Mouse (Mus musculus) monocyte, adult 2 months (primary cell): ENCODE measurements around the gene Tex14.

Experiments used
- DNase-seq, 2 experiments: peaks; one replicate each; pipeline ENCODE4 v3.0.0; 2022; ENCODE audit warnings: low spot score in 2 of 2, low read depth in 1 of 2

Gene Tex14

DNA sequence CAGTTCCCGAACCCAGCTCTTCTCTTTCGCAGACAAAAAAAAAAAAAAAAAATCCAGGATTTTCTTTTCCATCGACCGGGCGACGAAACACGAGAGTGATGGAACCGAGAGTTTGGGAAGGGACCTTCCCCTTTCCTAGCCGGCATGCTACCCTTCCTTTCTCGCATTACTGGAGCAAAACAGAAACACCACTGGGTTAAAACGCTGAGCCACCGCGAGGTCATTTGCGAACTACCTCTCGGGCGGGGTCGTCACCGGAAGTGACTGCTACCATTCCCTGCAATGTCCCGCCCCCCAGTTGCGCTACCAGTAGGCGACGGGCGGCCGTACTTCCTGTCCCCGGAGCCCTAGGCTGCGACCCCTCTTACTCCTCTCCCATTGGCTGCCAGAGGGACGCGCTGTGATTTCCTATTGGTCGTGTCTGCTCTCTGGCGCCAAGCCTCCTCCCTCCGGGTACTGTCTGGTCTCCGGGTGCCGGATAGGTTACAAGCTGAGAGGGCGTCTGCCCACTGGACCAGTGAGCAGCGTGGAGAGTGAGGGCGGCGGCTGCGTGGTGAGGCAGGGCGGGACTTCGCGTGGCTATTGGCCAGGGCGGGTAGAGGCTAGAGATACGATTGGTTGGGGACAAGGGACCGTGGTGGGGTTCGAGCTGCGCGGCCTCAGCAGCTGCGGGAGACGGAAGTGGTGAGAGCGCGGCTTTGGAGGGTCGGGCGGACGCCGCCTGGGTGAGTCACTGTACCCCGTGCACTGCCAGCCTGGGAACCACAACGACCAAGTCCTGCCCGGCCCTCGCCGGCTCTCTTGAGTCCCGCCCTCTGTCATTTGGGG, 186.9 kb downstream of the Tex14 start, which contains the start of gene Mtmr4:
Mtmr4 (plus strand) TSS at position 637 of the 828 bp plus-strand sequence.
- DNase-seq = peak; percentile 99 to 100

- DNase-seq = no peak
Observed at GRCm38 (mm10) chr11:87592354-87592695, 187.5 kb downstream of the Tex14 start.

- DNase-seq = no peak
Observed at GRCm38 (mm10) chr11:87592713-87593598, 188.1 kb downstream of the Tex14 start.

- DNase-seq = peak in 1 of 2 experiments; percentile 27
Observed at GRCm38 (mm10) chr11:87595327-87595841, 190.5 kb downstream of the Tex14 start.

GRCm38 (mm10) chr11:87595976-87596375, 191.1 kb downstream of the Tex14 start:
- no peak for DNase-seq

GRCm38 (mm10) chr11:87596492-87596891, 191.6 kb downstream of the Tex14 start:
- DNase-seq = no peak

DNA sequence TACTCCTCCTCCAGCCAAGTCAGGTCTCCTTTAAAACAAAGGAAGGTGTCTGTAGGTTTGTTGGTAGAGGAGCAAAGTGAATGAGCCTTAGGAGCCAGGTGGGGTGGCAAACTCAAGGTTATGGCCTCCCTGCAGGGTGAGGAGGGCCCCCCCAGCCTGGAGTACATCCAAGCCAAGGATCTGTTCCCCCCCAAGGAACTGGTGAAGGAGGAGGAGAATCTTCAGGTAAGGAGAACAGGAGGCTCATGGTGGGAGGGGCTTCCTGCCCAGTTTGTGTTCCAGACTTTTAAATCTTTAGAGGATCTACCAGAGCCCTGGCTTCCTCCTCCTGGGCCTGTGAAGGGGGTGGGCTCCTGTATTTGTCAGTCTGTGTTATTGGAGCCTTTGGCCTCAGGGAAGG, 192.2 kb downstream of the Tex14 start:
- DNase-seq = no peak

DNA sequence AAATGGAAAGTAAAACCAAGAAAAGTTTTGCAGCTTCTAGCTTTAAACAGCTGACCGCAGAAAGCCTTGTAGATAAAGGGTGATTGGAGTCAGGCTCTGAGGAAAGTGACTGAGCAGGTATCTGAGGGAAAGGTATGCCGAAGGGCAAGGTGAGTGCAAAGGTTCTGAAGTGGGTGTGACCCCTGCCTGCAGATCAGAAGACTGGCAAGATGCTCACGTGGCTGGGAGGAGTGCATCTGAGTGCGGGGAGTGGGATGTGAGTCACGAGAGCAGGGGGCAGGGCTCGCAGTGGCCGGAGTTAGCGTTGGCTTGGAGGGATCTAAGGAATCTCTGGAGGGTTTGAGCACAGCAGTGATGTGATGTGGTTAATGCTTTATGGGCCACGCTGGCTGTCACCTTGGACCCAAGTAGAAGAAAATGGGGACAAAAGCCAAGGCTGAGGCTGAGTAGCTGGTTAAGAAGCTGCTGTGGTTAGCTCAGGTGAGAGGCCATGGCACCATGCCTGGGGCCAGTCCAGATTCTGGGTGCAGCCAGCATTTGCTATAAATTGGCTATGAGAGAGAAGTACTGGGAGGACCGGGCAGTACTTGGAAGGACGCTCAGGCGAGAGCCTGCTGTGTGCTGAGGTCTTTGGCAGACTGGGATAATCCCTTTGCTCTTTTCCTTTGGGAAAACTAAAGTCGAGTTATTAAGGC, 194.7 kb downstream of the Tex14 start:
- no peak for DNase-seq

GRCm38 (mm10) chr11:87600322-87600853, 195.5 kb downstream of the Tex14 start:
- no peak for DNase-seq

- no peak for DNase-seq
Observed at GRCm38 (mm10) chr11:87602234-87602633, 197.4 kb downstream of the Tex14 start.

DNA sequence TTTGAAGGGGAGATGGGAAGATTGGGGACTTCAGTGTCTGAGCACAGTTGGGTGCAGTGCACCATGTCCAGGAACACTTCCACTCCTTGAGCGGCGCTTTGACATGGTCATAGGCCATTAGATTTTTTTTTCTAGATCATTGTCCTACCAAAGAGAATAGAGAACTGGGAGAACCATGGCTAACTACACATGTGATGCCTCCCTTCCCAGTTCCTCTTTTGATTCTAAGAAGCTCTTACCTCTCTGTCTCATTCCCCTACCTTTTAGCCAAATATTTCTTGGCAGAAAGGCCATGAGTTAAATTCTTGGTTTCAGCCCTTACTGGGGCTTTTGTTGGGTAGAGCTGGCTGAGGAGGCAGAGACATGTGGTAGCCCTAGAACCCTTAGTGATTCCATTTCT, 198.7 kb downstream of the Tex14 start:
- no peak for DNase-seq
